Mouse (Mus musculus) stomach, postnatal 0 days (tissue): Measurements from ENCODE around the gene Olfr1355. TPM values are rescaled to one million over a fixed set of nuclear protein-coding genes. Genes with fewer than 3 reads are reported as not detected.
"Not testable (repeated sequence)": the region's sequence is repeated elsewhere in the genome, so short reads cannot be mapped to it uniquely, and the experiment has no call there.

Experiments used
- ATAC-seq: fragments of 200-750 bp; cut with Nextera tagmentation; 2 replicates; pipeline ENCODE4 v1.8.0; 2017; ENCODE audit not compliant: low FRiP score, low TSS enrichment
- DNase-seq: peaks from one replicate; pipeline ENCODE4 v3.0.0-alpha.2; 2016; ENCODE audit warnings: low spot score
- H3K27ac ChIP-seq: fragments of 300-500 bp; sonication (generic); replicated peaks from 2 replicates; pipeline ENCODE4 v1.5.1; 2014; ENCODE audit warnings: mild to moderate bottlenecking, control low read depth
- H3K27me3 ChIP-seq: fragments of 300-500 bp; sonication (generic); 2 replicates; pipeline ENCODE4 v1.6.1; 2014; ENCODE audit warnings: low read length; ENCODE audit not compliant: control insufficient read depth, insufficient read depth
- H3K36me3 ChIP-seq: fragments of 300-500 bp; sonication (generic); 2 replicates; pipeline ENCODE4 v1.6.1; 2014; ENCODE audit warnings: low read length, mixed read lengths; ENCODE audit not compliant: control insufficient read depth, insufficient read depth
- H3K4me1 ChIP-seq: fragments of 300-500 bp; sonication (generic); replicated peaks from 2 replicates; pipeline ENCODE4 v1.6.1; 2014; ENCODE audit warnings: antibody characterized with exemption; ENCODE audit not compliant: control insufficient read depth, insufficient read depth
- H3K4me2 ChIP-seq: fragments of 300-500 bp; sonication (generic); replicated peaks from 2 replicates; pipeline ENCODE4 v1.6.1; 2014; ENCODE audit warnings: low read depth, mild to moderate bottlenecking, control low read depth, moderate library complexity
- H3K4me3 ChIP-seq: fragments of 300-500 bp; sonication (generic); 2 replicates; pipeline ENCODE4 v1.5.1; 2014; ENCODE audit warnings: low read depth, low read length, control low read depth
- H3K9ac ChIP-seq: fragments of 300-500 bp; sonication (generic); 2 replicates; pipeline ENCODE4 v1.6.1; 2014; ENCODE audit warnings: mild to moderate bottlenecking, low read length, control low read depth, mixed read lengths
- H3K9me3 ChIP-seq: fragments of 300-500 bp; sonication (generic); 2 replicates; pipeline ENCODE4 v1.6.1; 2016; ENCODE audit warnings: low read length; ENCODE audit not compliant: control insufficient read depth
- CTCF ChIP-seq: IDR thresholded peaks from 2 replicates; pipeline ENCODE4 v1.5.1; 2016; ENCODE audit warnings: antibody characterized with exemption, low read depth, mild to moderate bottlenecking, moderate library complexity
- EP300 ChIP-seq: optimal IDR thresholded peaks from 2 replicates; pipeline ENCODE3; 2016; ENCODE audit warnings: antibody characterized with exemption
- WGBS: fragments of 180-500 bp; shearing (Covaris S2); extraction: QIAGEN DNeasy Blood & Tissue Kit; methylation state at CpG from one replicate; pipeline ENCODE4 v1.1.7; 2014; 5-methylcytosine and 5-hydroxymethylcytosine counted together
- polyA plus RNA-seq: library from polyadenylated mRNA; unstranded; fragments of >200 nt; fragmentation: Nextera tagmentation; extraction: Ambion mirVana; gene quantifications from 2 replicates; pipeline ENCODE4 v1.2.1, GENCODE M21; 2015

Gene Olfr1355
- not detected in 2 replicates for polyA plus RNA-seq

DNA sequence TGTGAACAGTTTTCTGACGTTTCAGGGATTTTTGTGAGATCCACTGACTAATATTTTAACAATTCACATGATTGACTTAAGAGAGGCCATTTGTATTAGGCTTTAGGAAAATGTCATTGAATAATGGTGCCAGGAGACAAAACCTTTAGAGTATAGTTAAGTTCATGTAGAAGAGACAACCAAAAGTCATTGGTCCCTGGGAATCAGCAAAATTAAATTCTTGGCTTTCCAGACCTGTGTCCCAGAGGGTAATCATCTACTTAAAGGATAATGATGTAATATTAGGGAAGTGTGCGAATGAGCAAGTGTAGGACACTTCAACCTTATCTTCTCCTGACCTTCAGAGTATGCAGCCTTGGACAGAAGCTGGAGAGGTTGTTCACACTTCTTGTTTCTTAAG is at the start of gene Olfr1355:
TSS of gene Olfr1355 (plus strand) at position 301 of the 400 bp plus-strand sequence.
- ATAC-seq (no peak), DNase-seq (no peak)
- TF ChIP-seq EP300 = no peak
- no peak for TF ChIP-seq CTCF
- no peak within 1 kb of the TSS for H3K4me2 ChIP-seq
- H3K4me1 ChIP-seq = no peaks in the 10 kb centered on the region
- no peak within 1 kb of the TSS for H3K27ac ChIP-seq
- H3K4me3 ChIP-seq = no peak within 1 kb of the TSS
- whole genome bisulfite sequencing = 73% methylated on average over 2 of the region's 2 CpGs
- no peaks in the 10 kb centered on the region for H3K36me3 ChIP-seq
- H3K27me3 ChIP-seq = no peaks in the 10 kb centered on the region
- no peaks in the 10 kb centered on the region for H3K9me3 ChIP-seq
- H3K9ac ChIP-seq = no peak within 1 kb of the TSS

DNA sequence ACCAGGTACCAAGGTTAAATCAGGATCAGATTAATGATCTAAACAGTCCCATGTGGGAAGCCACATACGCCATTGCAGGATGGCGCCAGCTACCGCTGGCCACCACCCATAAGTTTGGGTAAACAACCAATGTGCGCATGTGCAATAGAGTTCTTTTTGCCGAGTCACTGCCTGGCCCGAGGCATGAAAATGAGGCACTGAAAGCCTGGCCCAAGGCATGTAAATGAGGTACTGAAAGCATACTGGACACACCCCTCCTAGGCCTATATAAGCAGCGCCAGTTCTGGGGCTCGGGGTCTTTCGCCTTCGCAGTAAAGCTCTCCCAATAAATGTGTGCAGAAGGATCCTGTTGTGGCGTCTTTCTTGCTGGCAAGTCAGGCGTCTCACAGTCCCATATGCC is 34.9 kb upstream of the Olfr1355 start:
- not testable (repeated sequence) for H3K4me3 ChIP-seq, H3K4me1 ChIP-seq, H3K9me3 ChIP-seq, H3K27me3 ChIP-seq, DNase-seq, H3K9ac ChIP-seq, H3K36me3 ChIP-seq, ATAC-seq, H3K27ac ChIP-seq, H3K4me2 ChIP-seq
- 90% methylated on average over 12 of the region's 12 CpGs for WGBS

DNA sequence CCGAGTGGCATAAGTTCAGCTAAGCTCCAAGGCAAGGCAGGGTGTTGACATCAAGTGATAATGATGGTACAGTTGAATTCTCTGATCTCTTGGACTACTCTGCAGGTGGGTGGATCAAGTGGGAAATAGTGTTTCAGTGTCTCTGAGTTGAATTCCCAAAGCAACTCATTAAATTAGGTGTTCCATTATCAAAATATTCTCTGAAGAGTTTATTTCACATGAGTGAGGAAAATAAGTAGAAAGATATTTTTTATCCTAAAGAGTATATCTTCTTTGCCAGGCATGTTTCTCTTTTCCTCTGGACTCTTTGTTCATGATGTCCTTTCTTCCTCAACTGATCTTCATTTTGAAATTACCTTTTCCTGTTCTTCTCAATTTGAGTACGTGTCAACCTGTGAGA is 23.3 kb upstream of the Olfr1355 start, which contains the start of gene Olfr1356:
TSS of gene Olfr1356 (minus strand) at position 101 of the 400 bp plus-strand sequence.
- DNase-seq (no peak), ATAC-seq (no peak)
- Histone ChIP-seq H3K36me3 (no peaks in the 10 kb centered on the region), H3K9ac (no peak within 1 kb of the TSS), H3K27ac (no peak within 1 kb of the TSS), H3K4me3 (no peak within 1 kb of the TSS), H3K4me1 (no peaks in the 10 kb centered on the region), H3K27me3 (no peaks in the 10 kb centered on the region), H3K4me2 (no peak within 1 kb of the TSS), H3K9me3 (no peaks in the 10 kb centered on the region)
- 62% methylated on average over 2 of the region's 2 CpGs for WGBS
- TF ChIP-seq EP300 = no peak
- no peak for TF ChIP-seq CTCF

DNA sequence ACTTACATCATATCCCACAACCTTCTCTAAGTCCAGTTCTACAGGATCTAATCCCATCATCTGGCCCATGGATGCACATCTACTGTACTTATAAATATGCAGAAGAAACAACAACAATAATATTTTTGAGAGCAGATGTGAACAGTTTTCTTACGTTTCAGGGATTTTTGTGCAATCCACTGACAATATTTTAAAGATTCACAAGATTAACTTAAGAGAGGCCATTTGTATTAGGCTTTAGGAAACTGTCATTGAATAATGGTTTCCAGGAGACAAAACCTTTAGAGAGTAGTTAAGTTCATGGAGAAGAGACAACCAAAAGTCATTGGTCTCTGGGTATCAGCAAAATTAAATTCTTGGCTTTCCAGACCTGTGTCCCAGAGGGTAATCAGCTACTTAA is 37.5 kb downstream of the Olfr1355 start, which contains the start of gene Olfr1354:
TSS of gene Olfr1354 (plus strand) at position 301 of the 400 bp plus-strand sequence.
- not testable (repeated sequence) for H3K4me1 ChIP-seq, H3K36me3 ChIP-seq, H3K27ac ChIP-seq, H3K4me3 ChIP-seq, ATAC-seq, H3K4me2 ChIP-seq, DNase-seq, H3K27me3 ChIP-seq, H3K9ac ChIP-seq, H3K9me3 ChIP-seq
- WGBS = 73% methylated on average over 1 of the region's 1 CpGs

Other genes starting within 250 kb of the Olfr1355 start
- 29.5 and 31.1 TPM in 2 replicates for gene Casp14, start 157.2 kb upstream of the Olfr1355 start, polyA plus RNA-seq
- gene Ccdc105, start 122.5 kb upstream of the Olfr1355 start, polyA plus RNA-seq = 0.07 TPM in 1 of 2 replicates, not detected in the other
- gene Slc1a6, start 95.0 kb upstream of the Olfr1355 start, polyA plus RNA-seq = 0.23 and 0.38 TPM in 2 replicates
- not detected in 2 replicates for gene Olfr1356, start 23.4 kb upstream of the Olfr1355 start, polyA plus RNA-seq
- gene Olfr1354, start 37.6 kb downstream of the Olfr1355 start, polyA plus RNA-seq = not detected in 2 replicates
- gene Olfr8, start 75.1 kb downstream of the Olfr1355 start, polyA plus RNA-seq = not detected in 2 replicates
- gene Olfr1353, start 87.8 kb downstream of the Olfr1355 start, polyA plus RNA-seq = not detected in 2 replicates
- not detected in 2 replicates for gene Olfr1352, start 105.5 kb downstream of the Olfr1355 start, polyA plus RNA-seq
- gene Olfr1351, start 136.9 kb downstream of the Olfr1355 start, polyA plus RNA-seq = not detected in 2 replicates
- gene Olfr57, start 153.2 kb downstream of the Olfr1355 start, polyA plus RNA-seq = 0.12 TPM in 1 of 2 replicates, not detected in the other
- 7.3 and 7.7 TPM in 2 replicates for gene 2610008E11Rik, start 222.1 kb downstream of the Olfr1355 start, polyA plus RNA-seq